8 mouse cellular contexts compared by ENCODE assay signal in the genomic region with DNA sequence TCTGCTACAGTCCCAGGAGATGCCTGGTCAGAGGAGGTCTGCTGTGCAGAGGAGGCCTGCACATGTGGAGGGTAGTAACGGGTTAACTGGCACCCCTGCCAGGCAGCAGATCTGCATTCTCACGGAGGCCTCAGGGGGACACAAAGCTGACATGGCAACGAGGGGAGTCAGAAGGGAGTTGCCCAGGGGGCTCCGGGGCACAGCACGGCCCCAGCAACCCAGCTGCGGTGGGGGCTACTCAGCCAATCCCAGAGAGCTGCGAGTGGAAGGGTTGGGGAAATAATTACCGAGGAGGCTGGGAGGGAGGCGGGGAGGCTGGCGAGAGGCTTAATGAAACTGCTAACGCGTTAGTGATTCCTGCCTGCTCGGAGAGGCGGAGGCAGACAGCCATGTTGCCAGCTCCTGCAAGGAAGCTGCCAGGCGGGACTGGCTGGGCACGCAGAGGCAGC. TPM values are rescaled to one million over a fixed set of nuclear protein-coding genes. Genes with fewer than 3 reads are reported as not detected.
DNase-seq lines count a peak whose midpoint lies in the region; ATAC-seq and TF ChIP-seq lines count a peak whose summit lies in the region.

No protein-coding gene starts in this region.

- TF ChIP-seq CTCF in lung, embryonic 14.5 days (IDR thresholded peaks at IDR 0.05; ENCODE audit: low read depth), result no peak
- TF ChIP-seq CTCF in layer of hippocampus, adult 2 months (conservative IDR thresholded peaks at IDR 0.05), result peak; percentile 26

- WGBS in lung, embryonic 14.5 days, result 18% methylated on average over 16 of the region's 16 CpGs

- H3K27me3 ChIP-seq in lung, embryonic 14.5 days (ENCODE audit: insufficient read depth, low read length), result peaks cover 13% of the 10 kb centered on the region; the same call in 1 of the 2 replicates
- H3K27me3 ChIP-seq in myocyte (ENCODE audit: control insufficient read depth, insufficient read depth, insufficient read length), result peaks cover 95% of the 10 kb centered on the region

- H3K79me2 ChIP-seq in myocyte (ENCODE audit: control insufficient read depth, insufficient read depth), result no peaks in the 10 kb centered on the region

- peaks cover 16% of the 10 kb centered on the region; the same call in 1 of the 2 replicates for H3K4me1 ChIP-seq in lung, embryonic 14.5 days (ENCODE audit: insufficient read depth)

- H3K4me3 ChIP-seq in lung, embryonic 14.5 days (ENCODE audit: low read depth, low read length), result no peak overlapping the region
- peak overlapping the region; percentile 34 for H3K4me3 ChIP-seq in layer of hippocampus, adult 2 months
- no peak overlapping the region for H3K4me3 ChIP-seq in myocyte

- DNase-seq in lung, embryonic 14.5 days, result no peak
- DNase-seq in lung, postnatal 25 days (ENCODE audit: low spot score), result no peak
- DNase-seq in layer of hippocampus, adult 2 months (ENCODE audit: low spot score in 2 of 2), result peak; percentile 58 to 67
- no peak for DNase-seq in yolk sac, embryonic 10.5 days (ENCODE audit: low spot score)
- no peak for DNase-seq in lung, postnatal 36 days
- DNase-seq in lung, adult 18-20 months, result no peak

- no peak; the same call in 1 of the 2 replicates for ATAC-seq in lung, embryonic 14.5 days (ENCODE audit: insufficient read depth)
- ATAC-seq in hematopoietic stem cell, adult 5-6 weeks (replicated peaks in 1 of 2; ENCODE audit: insufficient read depth in 1 of 2, low FRiP score in 2 of 2, low TSS enrichment in 1 of 2, low read depth in 1 of 2, poor library complexity in 2 of 2, severe bottlenecking in 2 of 2), result peak; percentile 53 to 60

- peak overlapping the region; percentile 31 for H3K4me2 ChIP-seq in lung, embryonic 14.5 days
- peak overlapping the region; percentile 13 for H3K4me2 ChIP-seq in myocyte (ENCODE audit: low read depth)

- TF ChIP-seq POLR2A in myocyte (IDR thresholded peaks at IDR 0.05; ENCODE audit: insufficient read length, low read depth), result no peak

- H3K9me3 ChIP-seq in lung, embryonic 14.5 days (ENCODE audit: low read depth, low read length), result no peaks in the 10 kb centered on the region

- peak overlapping the region; percentile 14; the same call in 1 of the 2 replicates for H3K9ac ChIP-seq in lung, embryonic 14.5 days

- no peak overlapping the region for H3K27ac ChIP-seq in lung, embryonic 14.5 days (ENCODE audit: low read depth)
- H3K27ac ChIP-seq in layer of hippocampus, adult 2 months, result peak overlapping the region; percentile 76

- H3K36me3 ChIP-seq in lung, embryonic 14.5 days (ENCODE audit: insufficient read depth), result no peaks in the 10 kb centered on the region
- no peaks in the 10 kb centered on the region for H3K36me3 ChIP-seq in myocyte (ENCODE audit: control insufficient read depth, insufficient read depth)

- H3ac ChIP-seq in myocyte (ENCODE audit: control insufficient read depth, insufficient read length), result no peak overlapping the region

TF ChIP-seq in myocyte, 11 proteins besides CTCF, POLR2A, EP300 and RAD21:
- TF ChIP-seq TCF12 (IDR thresholded peaks at IDR 0.05; ENCODE audit: insufficient read depth, poor library complexity, severe bottlenecking) (no peak), POLR2AphosphoS2 (IDR thresholded peaks at IDR 0.05; ENCODE audit: insufficient read length, low read depth) (no peak), USF1 (IDR thresholded peaks at IDR 0.05; ENCODE audit: low read depth) (no peak), MYOG (IDR thresholded peaks at IDR 0.05; ENCODE audit: control insufficient read depth in 1 of 3, insufficient read depth in 1 of 3, insufficient read length in 2 of 3, low read depth in 2 of 3) (no peak), MYOD1 (IDR thresholded peaks at IDR 0.05; ENCODE audit: control insufficient read depth in 1 of 3, insufficient read length in 2 of 3, low read depth in 2 of 3) (no peak), TCF3 (IDR thresholded peaks at IDR 0.05; ENCODE audit: insufficient read length, low read depth) (no peak), MAX (IDR thresholded peaks at IDR 0.05; ENCODE audit: low read depth) (no peak), REST (IDR thresholded peaks at IDR 0.05; ENCODE audit: insufficient read depth, insufficient read length) (no peak), CEBPB (IDR thresholded peaks at IDR 0.05; ENCODE audit: insufficient read depth, poor library complexity, severe bottlenecking) (no peak), E2F4 (IDR thresholded peaks at IDR 0.05; ENCODE audit: insufficient read depth) (no peak), SRF (IDR thresholded peaks at IDR 0.05; ENCODE audit: control insufficient read depth, insufficient read length, low read depth) (no peak)

RNA-seq across cellular contexts. Expression of a gene that starts 29.4 kb away (rescaled TPM):
- 9.9 and 10.9 TPM in 2 replicates for polyA plus RNA-seq in lung, embryonic 14.5 days (2014; fragmentation: Nextera tagmentation; extraction: Ambion mirVana)
- total RNA-seq in hematopoietic stem cell, adult 5-6 weeks (2017), result 113 and 129 TPM in 2 replicates
- 100 to 1,000 TPM; 219 to 230 TPM for total RNA-seq in layer of hippocampus, adult 2 months (2021)
- polyA plus RNA-seq in myocyte (2012; fragmentation: generic; extraction: Trizol), result 11.1 TPM

Comparison
In these comparisons a context has a peak if more than half of its experiments do, and no peak if none do; other contexts are left out.
1. DNase-seq: peak in layer of hippocampus, adult 2 months (2 of 2); none in lung, embryonic 14.5 days (single experiment), lung, postnatal 25 days (single experiment), yolk sac, embryonic 10.5 days (single experiment), lung, postnatal 36 days (single experiment) and lung, adult 18-20 months (0 of 2).